Mouse (Mus musculus) MN1 (cell line): ENCODE results near the gene Hmg20b.
A peak's percentile ranks its signal among the peaks of the same experiment; 100 is the strongest.

Experiments
- DNase-seq: peaks from one replicate; pipeline ENCODE4 v3.0.0-alpha.2; 2016; ENCODE audit warnings: low spot score

Hmg20b gene

DNA sequence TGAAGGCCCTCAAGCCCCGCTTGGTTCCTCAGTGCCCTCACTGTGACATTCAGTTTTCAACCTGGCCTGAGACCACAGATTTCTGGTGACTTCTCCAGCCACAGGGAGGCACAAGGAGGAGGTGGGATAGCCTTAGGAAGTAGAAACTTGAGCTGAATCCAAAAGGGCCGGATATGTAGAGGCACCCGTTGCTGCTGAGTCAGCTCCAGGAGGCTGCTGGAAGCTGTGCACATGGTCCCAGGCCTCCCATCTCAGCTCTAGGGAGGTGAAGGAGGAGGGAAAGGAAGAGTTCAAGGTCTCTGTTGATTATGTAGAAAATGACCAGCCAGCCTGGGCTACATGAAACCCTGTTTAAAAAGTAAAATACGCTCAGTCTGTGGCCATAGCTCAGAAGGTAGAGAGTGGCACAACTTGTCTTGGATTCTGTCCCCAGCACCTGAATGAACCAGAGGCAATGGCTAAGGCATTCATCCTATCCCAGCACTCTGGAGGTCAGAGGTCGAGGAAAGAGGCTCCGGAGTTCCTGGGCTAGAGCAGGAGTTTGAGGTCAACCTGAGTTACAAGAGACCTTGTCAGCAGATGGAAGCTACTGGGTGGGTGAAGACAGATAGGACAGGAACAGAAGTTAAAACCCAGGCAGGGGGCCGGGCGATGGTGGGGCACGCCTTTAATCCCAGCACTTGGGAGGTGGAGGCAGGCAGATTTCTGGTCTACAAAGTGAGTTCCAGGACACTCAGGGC is 4.6 kb upstream of the Hmg20b start:
- DNase-seq: no peak

DNA sequence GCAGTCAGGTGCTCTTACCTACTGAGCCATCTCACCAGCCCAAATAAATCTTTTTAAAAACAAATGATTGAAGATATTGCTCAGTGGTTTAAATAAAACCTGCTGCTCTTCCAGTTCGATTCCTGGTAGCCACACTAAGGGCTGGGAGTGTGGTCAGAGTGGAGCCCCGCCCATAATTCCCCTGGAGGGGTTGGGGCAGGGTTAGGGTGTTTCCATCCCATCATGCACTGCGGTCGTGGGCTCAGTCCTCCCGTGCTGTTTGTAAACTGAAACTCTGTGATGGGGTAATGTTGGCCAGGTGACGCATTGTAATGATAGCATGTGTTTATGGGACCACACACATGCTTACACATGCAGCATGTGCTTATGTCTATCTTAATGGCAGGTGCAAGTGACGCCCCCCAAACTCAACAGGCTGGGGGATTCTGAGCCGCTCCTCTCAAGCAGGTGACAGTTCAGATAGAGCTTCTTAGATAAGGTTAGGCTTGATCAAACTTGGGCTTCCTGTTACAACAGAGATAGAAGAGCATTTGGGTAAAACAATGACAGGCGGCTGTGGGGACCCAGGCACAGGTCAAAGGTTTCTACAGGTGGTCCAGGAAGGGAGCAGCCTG is 1.5 kb upstream of the Hmg20b start:
- DNase-seq: no peak

DNA sequence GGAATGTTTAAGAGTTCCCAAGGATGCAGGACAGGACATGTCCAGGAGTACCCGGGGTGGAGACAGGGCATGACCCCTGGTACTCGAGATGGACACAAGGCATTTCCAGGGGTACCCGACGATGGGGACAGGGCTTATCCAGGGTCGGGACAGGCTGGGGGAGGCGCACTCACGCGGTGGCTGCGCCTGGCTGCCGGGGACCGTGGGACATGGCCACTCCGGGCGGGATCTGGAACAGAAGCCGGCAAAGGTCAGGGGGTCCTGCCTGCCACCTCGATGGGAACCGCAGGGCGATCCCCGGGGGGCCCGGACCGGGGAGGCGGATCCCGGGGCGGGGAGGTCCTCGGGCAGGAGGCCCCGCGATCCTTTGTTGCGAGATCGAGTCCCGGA is 324 bp downstream of the Hmg20b start:
- no peak for DNase-seq

DNA sequence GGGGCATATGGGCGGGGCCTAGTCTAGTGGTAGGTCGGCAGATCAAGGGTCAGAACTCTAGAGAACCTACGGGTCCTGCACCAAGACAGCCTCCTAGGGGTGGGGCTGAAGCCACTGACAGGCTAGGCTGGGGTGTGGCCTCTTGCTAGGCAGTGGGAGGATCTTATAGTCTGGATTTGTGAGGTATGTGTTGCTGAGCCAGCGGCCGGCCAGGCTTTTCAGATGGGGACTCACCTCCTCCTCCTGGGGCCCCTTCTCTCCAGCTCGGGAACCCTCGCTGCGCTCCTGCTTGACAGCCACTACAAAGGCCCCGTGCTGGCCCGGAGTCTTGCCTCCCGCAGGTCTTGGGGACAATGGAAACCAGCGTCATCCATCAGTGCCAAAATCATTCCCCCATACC is 1.1 kb downstream of the Hmg20b start:
- peak; percentile 73 for DNase-seq

DNA sequence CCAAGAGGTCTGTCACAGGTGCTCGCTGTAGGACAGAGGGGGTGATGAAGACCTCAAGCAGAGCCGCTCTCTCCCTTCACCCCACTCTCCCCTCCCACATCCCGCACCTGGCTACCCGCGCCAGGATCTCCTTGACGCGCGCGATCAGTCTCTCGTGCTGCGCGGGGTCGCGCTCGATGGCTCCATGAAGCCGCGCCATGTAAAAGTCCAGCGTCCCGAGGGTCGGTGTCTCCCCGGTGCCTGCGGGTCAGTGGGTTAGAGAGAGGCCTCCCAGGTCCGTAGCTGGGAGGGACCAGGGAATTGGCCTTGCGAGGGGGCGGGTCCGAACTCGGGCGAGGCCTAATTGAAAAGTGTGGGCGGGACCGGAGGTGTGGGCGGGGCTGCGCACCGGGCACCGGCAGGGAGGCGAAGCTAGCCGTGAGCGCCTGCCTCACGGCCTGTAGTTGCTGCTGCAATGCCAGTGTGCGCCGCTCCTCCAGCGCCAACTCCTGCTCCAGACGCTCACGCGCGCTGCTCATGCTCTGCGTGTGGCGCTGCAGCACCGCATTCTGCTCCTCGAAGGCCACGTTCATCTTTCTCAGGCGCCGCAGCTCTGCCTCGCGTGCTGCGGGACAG is 3.7 kb downstream of the Hmg20b start:
- DNase-seq: no peak

DNA sequence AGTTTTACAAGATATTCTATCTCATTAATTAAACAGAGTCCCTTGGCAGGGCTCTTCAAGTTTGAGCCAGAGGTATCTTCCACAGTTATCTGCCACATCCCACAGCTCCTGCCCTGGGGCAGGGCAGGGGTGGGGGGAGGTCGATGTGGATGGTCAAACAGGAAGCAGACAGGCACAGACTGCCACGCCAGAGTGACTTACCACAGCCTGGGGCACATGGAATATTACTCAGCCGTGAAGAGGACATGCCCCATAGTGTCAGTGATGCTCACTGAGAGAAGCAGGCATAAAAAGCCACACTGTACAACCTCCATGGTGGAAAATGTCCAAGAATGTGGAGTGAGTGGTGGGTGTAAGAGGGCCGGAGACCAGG is 5.1 kb downstream of the Hmg20b start:
- DNase-seq: no peak

DNA sequence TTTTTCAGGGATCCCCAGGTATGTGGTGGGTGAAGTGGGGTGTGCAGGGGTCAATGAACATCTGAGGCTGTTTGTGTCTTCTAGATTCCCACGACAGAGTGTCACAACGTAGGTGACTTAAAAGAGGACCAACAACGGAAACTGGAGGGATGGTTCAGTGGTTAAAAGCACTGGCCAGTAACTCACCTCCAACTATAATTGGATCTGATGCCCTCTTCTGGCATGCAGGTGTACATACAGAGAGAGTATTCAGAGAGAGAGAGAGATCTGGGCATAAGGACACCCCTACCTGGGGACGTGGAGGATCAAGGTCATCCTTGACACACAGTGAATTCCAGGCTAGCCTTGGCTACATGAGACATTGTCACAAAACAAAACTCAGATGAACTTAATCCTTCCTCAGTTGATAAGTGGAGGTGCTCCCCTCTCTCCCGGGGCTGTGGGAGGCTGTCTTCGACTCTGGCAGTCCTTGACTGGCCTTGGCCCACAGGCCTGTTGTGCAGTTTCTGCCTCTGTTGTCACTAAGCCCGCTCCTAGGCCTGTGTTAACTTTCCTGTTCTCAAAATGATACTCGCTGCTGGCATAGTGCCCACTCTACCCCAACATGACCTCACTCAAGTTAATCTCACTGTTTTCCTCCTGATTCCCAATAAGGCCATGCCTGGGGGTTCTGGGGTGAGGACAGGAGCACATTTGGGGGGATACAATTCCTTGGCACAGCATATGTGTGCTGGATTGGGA is 5.7 kb downstream of the Hmg20b start:
- DNase-seq: no peak

DNA sequence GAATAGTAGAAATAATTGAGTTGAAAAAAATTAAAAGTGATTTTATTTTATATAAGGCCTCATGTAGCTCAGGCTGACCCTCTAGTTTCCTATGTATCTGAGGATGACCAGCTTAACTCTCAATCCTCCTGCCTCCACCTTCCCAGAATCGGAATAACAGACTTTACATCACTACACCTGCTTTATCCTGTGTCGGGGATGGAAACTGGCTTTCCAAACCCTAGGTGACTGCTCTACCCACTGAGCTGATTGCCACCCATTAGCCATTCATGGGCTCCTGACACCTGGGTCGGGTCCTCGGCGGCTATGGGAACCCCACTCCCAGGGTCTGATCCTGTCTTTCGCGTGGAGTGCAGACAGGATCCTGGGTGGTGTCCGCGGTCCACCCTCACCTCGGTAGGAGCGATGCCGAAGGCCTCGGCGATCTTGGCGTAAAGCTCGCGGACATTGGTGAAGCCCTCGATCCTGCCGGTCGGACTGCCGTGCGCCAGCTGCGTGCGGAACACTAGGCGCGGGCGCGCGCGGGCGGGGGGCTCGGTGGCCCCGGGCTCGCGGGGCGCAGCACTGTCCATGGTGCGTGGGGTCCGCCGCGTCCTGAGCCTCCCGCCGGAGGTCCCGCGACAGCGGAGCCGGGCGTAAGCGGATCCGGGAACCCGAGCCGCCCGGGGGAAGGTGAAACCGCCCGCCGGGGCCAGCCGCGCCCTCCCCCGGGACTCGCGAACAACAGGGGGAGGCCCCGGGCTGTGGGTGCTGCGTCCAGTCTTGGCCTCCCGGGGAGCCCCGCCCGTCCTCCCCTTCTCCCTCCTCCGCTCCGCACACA is 7.4 kb downstream of the Hmg20b start, which contains the start of gene Gipc3:
Gipc3 (minus strand) TSS at position 581 of the 820 bp plus-strand sequence.
- no peak for DNase-seq

DNA sequence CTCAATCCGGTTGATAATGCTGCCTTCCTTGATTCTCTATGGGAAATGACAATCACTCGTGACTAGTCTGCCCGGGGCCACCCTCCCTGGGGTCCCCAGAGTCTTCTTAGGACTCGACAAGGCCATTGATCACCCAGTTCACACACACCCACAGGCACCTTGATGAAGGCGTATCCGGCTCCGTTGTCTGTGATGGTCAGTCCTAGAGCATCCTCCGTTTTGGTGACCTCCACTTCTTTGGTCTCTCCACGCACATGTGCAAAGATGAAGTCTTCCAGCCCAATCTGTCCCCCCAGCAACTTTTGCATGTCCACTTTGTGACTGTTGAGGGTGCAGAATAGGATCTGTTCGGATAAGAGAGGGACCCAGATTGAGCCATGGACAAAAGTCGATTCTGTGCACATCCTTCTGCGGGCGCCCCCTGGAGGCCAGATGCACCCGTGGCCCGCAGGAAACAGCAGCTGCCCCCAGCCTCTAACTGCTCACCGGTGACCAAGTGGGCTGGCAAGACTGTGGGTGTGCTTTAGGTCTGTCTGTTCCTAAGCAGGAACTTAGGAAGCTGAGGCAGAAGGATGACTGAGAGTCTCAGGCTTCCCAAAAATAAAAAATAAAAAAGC is 8.8 kb downstream of the Hmg20b start:
- peak; percentile 55 for DNase-seq

DNA sequence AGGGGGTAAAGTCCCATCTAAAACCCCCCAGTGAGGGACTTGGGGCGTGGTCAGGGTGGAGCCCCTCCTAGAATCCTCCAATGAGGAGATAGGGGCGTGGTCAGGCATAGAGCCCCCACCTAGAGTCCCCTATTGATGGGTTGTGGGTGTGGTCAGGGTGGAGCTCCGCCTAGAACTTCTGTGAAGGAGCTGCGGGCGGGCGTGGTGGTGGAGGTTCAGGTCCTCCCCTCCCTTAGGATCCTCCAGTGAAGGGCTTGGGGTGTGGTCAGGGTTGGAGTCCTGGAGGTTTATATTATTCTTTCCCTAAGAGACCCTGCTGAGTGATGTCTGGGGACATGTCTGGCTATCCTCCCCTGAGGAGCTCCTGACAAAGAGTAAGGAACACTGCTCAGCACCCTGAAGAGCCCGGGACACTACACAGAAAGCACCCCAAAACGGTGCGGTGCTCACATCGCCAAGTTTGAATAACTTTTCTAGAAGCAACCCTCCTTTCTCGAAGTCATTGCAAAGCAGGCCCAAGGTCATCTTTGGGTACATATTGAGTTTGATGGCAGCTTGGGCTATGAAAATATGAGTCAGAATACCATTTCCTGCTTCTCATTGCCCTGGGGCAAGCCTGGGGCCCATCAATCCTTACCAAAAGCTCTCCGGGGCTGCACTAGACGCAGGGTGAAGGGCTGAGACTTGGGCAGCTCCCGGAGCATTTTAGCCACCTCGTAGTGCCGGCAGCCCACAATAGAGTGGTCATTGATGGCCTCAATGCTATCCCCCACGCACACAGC is 9.5 kb downstream of the Hmg20b start:
- no peak for DNase-seq

DNA sequence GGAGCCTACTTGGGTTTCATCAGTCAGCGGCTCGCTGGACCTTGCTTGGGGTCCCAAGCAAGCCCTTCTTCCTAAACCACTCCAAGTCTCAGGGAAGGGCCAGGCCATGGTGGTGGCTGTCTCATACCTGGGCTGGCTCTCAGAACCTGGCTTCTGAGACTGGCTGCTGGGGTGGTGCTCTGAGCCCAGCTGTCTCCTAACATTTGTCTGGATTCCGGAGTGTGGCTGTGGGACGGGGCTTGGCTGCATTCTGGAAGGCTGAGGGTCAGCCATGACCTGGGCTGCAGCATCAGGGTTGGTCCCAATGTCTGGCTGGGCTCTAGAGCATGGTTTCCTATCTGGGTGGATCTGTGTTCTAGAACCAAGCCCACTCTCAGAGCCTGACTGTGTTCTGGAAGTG is 13.7 kb downstream of the Hmg20b start:
- no peak for DNase-seq

DNA sequence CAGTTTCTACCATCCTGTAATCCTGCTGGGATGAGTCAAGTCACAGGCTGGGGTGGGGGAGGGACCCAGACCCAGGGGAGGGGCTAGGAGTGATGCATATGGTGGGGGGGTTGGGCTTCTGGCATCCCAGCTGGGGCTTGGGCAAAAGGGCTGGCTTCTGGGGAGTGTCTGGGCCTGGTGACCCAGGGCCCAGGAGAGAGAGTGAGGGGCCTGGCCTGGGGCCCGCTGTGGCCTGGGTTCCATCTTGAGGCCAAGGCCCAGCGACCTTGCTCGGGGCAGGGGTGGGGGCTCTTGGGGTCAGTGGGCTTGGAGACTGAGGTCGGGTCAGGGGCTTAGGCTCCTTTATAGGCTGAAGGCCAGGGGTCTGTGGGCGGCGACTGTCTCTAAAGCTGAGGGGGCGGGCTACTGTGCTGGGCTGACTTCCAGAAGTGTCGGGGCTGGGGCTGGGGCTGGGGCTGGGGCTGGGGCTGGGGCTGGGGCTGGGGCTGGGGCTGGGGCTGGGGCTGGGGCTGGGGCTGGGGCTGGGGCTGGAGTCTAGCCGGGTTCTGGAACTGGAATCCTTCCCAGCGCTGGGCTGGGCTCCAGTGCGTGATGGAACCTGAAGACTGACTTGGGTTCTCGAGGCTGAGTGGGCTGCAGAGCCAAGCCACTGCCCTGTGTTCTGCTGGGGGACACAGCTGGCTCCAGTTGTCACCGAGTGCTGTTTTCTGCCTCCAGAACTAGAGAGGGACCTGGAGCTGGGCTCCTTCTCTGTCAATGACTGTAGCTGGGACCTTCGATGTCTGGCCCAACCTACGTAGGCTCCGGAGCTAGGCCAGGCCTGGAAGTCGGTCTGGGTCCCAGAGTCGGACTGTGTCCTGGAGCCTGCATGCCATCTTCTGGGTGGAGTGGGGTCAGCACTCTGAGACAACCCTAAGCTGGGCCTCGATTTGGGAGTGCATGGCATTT is 14.6 kb downstream of the Hmg20b start:
- peak; percentile 85 for DNase-seq

DNA sequence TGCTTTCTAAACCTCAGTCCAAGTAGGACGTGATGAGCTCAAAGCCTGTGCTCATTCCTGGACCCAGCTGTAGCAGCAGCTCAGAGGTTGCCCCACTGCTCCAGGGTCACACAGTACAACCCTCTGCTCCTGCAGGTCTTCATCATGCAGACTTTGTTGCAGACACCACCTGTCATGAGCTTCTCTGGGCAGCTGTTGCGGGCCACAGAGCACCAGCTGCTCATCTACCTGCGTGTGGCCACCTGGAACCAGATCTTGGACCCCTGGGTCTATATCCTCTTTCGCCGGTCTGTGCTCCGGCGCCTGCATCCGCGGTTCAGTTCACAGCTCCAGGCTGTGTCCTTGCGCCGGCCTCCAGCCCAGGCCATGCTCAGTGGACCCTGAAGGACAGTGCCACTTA is 16.0 kb downstream of the Hmg20b start:
- no peak for DNase-seq

DNA sequence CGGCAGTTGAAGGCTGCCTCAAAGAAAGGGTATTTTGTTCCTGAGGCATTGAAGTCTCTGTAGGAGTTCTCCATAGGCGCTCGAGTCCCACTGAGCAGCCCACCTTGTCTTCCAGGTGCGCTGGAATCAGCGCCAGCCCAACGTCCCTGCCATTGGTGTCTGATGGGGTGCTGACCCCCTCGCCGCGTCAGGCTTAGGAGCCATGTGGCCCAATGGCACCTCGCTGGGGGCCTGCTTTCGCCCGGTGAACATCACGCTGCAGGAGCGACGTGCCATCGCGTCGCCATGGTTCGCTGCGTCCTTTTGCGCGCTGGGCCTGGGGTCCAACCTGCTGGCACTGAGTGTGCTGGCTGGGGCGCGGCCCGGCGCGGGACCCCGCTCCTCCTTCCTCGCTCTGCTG is 18.0 kb downstream of the Hmg20b start:
- DNase-seq: no peak

DNA sequence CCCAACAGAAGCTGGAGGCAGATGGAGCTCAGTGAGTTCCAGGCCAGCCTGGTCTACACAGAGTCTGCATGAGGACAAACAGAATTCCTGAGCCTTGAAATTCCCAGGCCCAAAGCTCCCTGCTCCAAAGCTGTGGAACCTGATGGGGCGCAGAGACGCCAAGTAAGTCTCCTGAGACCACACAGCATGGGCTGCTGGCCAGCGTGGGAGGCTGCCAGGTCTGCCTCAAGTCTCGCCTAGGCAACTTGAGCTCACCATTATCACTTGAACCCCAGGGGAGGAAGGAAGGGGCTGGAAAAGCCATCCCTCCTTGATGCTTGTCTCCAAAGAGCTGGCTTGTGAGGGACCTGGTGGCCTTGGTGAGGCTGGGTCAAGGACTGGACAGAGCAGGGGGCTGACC is 20.3 kb downstream of the Hmg20b start:
- DNase-seq: peak; percentile 61

DNA sequence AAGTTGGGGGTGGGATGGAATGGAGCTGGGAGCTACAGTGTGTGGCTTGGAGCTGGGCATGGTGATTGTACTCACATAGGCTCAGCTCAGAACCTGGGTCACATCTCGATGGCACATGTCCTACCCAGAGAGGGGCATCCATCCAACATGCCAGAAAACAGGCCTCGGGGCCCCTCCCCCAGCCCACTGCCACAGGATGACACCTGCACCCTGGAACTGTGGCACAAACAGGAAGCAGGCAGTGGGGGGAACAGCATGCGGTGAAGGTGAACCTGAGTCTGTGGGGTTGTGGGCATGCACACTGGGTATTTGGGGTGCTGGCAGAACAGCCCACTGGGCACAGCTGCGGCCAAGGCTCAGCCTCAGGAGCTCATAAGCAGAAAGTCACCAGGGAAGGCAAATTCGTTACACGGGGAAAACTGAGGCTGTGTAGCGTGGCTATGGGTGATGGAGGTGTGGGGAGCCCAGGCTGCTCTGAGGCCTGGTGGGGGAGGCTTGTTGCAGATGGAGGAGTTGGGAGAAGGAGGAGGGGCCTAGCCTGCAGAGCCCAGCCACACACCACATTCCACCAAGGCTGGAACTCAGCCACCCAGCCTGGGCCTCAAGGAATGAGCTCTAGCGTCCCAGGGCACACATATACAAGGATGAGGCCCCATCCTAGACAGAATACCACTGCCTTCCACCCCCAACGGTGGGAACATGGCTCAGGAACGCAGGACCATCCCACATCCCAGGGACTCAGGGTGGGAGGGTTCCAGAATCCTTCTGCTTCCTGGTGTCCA is 20.9 kb downstream of the Hmg20b start:
- DNase-seq: no peak

DNA sequence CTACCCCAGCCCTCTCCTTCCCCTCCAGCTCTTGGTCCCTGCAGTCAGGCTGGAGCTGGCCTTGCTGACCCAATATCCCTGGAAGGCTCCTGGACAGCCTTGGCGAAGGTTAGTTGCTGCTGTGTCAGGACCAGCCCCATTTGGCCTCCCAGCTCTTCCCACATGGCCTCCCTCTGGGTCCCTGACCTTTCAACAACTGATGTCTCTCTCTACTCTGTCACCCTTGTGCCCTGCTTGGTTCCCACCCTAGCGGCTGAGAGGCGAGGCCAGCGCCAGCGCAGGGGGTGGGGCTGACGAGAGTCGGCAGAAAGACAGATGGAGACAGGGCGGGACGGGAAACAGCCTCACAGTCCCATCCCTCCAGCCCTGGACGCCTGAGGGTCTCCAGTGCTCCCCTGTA is 21.9 kb downstream of the Hmg20b start, which contains the start of gene Tbxa2r:
Tbxa2r (plus strand) TSS at position 346 of the 400 bp plus-strand sequence.
- no peak for DNase-seq

DNA sequence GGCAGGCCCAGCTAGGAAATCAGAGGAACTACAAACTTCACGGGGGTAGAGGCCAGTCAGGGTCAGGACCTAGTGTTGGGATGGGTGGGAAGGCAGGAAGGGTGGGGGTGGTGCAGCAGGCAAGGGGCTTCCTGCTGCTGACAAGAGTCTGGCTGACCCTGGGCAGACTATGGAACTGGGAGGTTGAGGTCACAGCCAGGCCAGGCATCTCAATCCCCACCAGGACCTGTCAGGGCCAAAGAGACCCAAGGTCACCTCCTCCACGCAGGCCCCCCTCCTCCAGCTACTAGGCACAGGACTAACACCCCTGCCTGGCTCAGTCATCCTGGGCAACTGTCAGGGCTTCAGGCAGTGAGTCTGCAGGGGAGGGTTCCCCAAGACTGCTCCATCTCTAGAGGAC is 22.3 kb downstream of the Hmg20b start:
- DNase-seq: no peak

DNA sequence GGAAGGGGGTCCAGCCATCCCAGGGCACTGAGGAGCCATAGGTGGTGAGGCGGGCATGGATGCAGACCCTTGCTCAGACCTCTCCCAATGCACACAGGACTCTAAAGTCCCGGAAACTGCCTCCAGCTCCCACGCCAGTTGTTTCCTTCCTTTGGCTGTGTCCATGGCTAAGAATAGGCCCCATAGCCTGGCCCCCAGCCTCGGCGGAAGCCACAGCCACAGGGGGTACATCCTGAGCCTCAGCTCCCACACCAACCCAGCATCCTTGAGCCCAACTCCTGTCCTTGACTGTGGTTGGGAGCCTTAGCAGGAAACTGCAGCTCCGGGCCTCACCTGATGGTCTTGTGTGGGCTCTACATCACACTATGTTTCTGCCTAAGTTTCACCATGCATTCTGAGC is 23.4 kb downstream of the Hmg20b start:
- no peak for DNase-seq
